Mouse (Mus musculus) olfactory bulb, adult 2 months (tissue): ENCODE measurements around the gene Prdm4.

ENCODE experiments used
- CTCF ChIP-seq: fragments of 200-500 bp; IDR thresholded peaks from 2 replicates; pipeline ENCODE4 v1.5.1; 2012; ENCODE audit warnings: low read depth, mild to moderate bottlenecking, low read length, moderate library complexity; ENCODE audit not compliant: insufficient read depth
- POLR2A ChIP-seq: fragments of 200-500 bp; IDR thresholded peaks from 2 replicates; pipeline ENCODE4 v1.6.1; 2012; ENCODE audit warnings: mild to moderate bottlenecking, low read depth, low read length, moderate library complexity; ENCODE audit not compliant: insufficient read depth

- TF ChIP-seq POLR2A (no peak), CTCF (no peak)
These were observed 44.5 kb downstream of the Prdm4 start for GRCm38 (mm10) chr10:85872479-85872773.
